Mouse (Mus musculus): ENCODE data around the gene Tagap. TPM values are rescaled to one million over a fixed set of nuclear protein-coding genes. Genes with fewer than 3 reads are reported as not detected.
"Not testable (repeated sequence)": the region's sequence is repeated elsewhere in the genome, so short reads cannot be mapped to it uniquely, and the experiment has no call there.

Gene Tagap
- total RNA-seq, 4 experiments from 2014 or later = 5.9 to 6.8 (median 6.6) TPM

- no peak for DNase-seq (ENCODE audit: low spot score in 2 of 2)
These were observed 11.1 kb upstream of the Tagap start for GRCm38 (mm10) chr17:7914596-7915227.

GRCm38 (mm10) chr17:7915791-7916190 is 10.0 kb upstream of the Tagap start:
- DNase-seq (ENCODE audit: low spot score in 2 of 2) = no peak

DNA sequence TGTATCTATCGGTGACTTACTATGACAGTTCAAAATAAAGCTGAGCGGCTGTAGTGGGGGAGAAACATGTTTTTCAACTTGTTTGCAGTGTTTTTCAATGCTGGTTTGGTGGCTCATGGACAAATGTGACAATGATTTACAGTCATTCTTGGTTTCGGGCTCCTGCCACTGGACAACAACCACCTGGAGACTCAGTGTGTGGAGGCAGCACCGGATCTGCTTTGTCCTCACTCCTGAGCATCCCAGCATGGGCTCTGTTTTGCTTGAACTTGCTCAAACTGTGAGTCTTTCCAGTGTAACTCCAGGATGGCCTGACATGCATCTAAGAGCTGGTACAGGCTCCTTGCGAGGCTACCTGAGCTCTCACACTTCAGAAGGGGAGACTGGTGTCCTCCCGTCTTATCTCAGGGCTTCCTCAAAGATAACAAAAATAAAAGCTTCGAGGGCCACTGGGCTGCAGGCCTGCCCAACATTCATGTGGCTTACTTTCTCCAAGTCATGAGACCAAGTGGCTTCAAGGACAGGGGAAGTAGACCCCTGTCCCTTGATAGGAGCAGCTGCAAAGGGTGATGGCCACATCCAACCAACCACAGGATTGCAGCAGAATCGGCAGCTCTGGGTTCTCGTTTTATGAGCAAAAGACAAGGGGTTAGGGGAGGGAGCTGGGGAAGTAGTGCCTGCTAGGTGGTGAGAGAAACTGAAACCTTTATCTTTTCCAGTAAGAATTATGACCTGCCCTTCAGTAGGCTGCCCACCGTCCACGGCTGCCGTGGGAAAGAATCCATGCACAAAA is 8.8 kb upstream of the Tagap start:
- DNase-seq (ENCODE audit: low spot score in 2 of 2) = no peak

GRCm38 (mm10) chr17:7918355-7918754 is 7.4 kb upstream of the Tagap start:
- DNase-seq (ENCODE audit: low spot score in 2 of 2) = no peak

GRCm38 (mm10) chr17:7919209-7919608 is 6.6 kb upstream of the Tagap start:
- DNase-seq (ENCODE audit: low spot score in 2 of 2) = no peak

- DNase-seq (ENCODE audit: low spot score in 2 of 2) = no peak
These were observed 3.2 kb upstream of the Tagap start for GRCm38 (mm10) chr17:7922564-7922963.

GRCm38 (mm10) chr17:7924185-7924725 is 1.5 kb upstream of the Tagap start:
- DNase-seq (ENCODE audit: low spot score in 2 of 2) = no peak

GRCm38 (mm10) chr17:7927582-7928535 is 2.1 kb downstream of the Tagap start:
- DNase-seq (ENCODE audit: low spot score in 2 of 2) = peak in 1 of 2 experiments; percentile 29

- no peak for DNase-seq (ENCODE audit: low spot score in 2 of 2)
These were observed 2.9 kb downstream of the Tagap start for GRCm38 (mm10) chr17:7928662-7929061.

DNA sequence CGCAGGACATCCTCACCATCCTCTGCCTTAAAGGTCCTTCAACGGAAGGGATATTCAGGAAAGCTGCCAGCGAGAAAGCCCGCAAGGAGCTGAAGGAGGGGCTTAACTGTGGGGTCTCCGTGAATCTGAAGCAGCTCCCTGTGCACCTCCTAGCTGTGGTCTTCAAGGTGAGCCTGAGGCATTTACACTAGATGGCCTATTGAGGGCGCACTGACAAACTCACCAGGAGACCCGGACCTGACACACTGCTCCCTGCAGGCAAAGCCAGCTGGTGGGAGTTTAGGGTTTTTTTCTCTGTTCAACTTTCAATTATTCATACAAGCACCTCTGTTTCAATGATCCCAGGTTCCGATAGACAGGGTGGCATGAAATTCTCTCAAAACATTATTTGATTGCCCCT is 3.5 kb downstream of the Tagap start:
- no peak for DNase-seq (ENCODE audit: low spot score in 2 of 2)

GRCm38 (mm10) chr17:7931096-7931990 is 5.5 kb downstream of the Tagap start:
- no peak for DNase-seq (ENCODE audit: low spot score in 2 of 2)

GRCm38 (mm10) chr17:7932121-7932520 is 6.3 kb downstream of the Tagap start:
- DNase-seq (ENCODE audit: low spot score in 2 of 2) = not testable (repeated sequence)

DNA sequence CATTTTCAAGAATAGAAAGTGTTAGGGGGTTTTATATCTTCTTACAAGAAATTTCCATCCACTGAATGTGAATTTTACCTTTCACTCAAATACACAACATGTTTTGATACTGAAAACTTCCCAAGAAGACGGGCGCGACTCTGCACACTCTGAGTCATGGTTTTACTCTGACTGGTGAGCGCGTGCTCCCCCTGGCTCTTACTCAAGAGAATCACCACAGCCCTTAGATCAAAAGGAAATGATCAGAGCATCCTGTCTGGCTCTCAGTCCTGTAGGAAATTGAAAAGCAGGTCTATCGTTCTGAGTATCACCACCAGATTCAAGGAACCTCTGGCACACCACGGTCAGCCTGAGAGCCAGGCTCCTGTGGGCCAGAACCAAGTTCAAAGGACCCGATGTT is 13.8 kb downstream of the Tagap start:
- DNase-seq (ENCODE audit: low spot score in 2 of 2) = peak in 1 of 2 experiments; percentile 18

DNA sequence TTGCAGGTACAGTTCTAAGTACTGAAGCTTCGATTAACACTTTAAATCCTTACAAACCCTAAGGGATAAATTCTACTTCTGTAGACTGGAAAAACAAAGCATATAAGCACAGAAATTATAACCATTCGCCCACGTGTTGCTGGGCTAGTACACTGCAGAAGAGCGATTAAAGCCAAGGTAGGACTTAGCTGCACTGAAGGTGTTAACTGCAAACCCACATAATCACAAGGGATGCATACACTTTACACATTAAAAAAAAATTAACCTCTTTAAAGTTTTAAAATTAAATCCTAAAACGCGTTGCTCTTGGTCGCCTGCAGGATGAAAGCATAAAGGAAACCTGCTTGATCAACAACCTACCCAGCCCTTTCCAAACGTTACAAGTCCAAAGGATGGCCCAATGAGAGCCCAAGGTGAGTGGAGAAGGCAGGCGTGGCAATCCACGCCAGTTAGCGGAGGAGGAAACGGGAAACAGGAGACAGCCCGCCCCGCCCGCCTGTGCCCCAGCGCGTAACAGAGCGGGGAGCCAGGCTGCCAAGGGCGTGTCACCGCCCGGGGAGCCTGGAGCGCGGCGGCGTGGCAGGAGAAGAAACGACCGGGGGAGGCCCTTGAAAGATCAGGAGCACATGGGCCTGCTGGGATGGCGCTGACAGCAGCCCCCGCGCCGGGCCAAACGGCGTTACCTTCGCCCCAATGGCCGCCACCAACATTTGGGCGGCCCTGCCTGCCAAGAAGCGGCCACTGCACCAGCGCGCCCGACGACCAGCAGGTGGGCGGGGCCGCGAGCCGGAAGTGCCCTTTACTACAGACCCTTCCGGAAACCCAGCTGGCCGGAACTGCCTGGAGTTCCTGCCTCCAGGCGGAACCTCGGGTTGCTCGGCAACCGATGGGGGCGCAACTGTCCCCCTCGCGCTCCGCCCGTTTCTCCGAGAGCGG is 19.6 kb downstream of the Tagap start, which contains the start of gene Rsph3a:
Rsph3a (plus strand) TSS at position 498 of the 936 bp plus-strand sequence.
- DNase-seq (ENCODE audit: low spot score in 2 of 2) = peak; percentile 52 to 84

GRCm38 (mm10) chr17:7946053-7946627 is 20.3 kb downstream of the Tagap start:
- DNase-seq (ENCODE audit: low spot score in 2 of 2) = not testable (repeated sequence)

DNA sequence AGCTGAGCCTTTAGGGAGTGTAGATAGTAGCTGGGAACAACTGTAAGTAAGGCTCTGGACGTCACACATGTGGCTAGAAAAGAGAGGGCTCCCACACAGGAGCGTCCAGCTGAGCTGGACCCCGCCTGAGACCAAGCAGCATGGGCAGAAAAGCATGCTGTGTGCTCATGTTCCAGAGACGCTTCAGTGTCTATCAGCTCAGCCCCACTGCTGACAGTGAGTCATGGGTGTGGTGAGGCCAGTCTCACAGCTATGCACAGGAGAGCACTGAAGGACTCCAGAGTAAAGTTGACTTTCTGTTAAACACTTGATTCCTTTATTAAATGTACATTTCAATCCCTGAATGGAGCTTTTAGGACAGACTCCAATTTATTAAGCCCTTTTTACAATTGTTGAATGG is 25.5 kb downstream of the Tagap start:
- DNase-seq (ENCODE audit: low spot score in 2 of 2) = not testable (repeated sequence)

DNA sequence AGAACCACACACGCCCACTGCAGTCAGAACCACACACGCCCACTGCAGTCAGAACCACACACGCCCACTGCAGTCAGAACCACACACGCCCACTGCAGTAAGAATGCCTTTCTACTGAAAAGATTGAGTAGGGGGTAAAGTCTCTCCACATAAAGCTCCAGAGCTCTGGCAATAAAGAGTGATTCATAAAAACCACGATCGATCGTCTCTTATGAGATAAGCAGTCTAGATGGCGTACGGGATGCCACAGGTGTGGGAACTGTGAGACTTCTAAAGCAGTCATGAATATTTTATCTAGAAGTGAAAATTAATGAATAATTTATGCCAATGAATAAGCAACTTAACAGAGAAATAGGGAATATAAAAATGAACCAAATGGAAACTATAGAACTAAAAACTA is 31.4 kb downstream of the Tagap start:
- DNase-seq (ENCODE audit: low spot score in 2 of 2) = not testable (repeated sequence)

GRCm38 (mm10) chr17:7963333-7963732 is 37.5 kb downstream of the Tagap start:
- not testable (repeated sequence) for DNase-seq (ENCODE audit: low spot score in 2 of 2)

GRCm38 (mm10) chr17:7964398-7964797 is 38.6 kb downstream of the Tagap start:
- DNase-seq (ENCODE audit: low spot score in 2 of 2) = not testable (repeated sequence)
